Mouse (Mus musculus) embryonic fibroblast, embryonic 13.5 days (primary cell): ENCODE measurements around the gene Casz1.

Experiments
- CTCF ChIP-seq: IDR thresholded peaks from 2 replicates; pipeline ENCODE4 v1.5.1; 2011; ENCODE audit warnings: mild to moderate bottlenecking, control low read depth, low read length, moderate library complexity, borderline replicate concordance; ENCODE audit not compliant: insufficient read depth
- POLR2A ChIP-seq: IDR thresholded peaks from 2 replicates; pipeline ENCODE4 v1.6.1; 2011; ENCODE audit warnings: low read depth, mild to moderate bottlenecking, control low read depth, low read length, moderate library complexity

DNA sequence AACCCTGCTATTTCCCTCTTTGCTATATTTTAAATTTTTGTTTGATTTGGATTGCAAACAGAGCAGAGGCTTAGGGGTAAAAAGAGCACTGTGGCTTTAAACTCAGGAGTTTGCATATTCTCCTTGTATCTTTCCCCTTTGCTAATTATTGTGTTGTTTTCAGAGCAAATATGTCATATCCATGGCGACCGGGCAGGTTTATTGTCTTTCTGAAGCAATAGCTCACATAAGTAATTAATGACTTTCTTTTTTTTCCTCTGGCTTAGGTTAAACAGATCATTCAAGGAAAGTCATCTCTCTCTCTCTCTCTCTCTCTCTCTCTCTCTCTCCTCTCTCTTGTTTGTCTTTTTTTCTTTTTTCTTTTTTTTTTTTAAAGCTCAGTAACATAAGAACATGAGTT is 4.6 kb downstream of the Casz1 start:
- TF ChIP-seq CTCF (no peak), POLR2A (no peak)
